Mouse (Mus musculus) MEL (cell line): ENCODE data around the gene Fgfr2. TPM values are rescaled to one million over a fixed set of nuclear protein-coding genes. Genes with fewer than 3 reads are reported as not detected.

Experiments used
- DNase-seq: peaks from one replicate; pipeline ENCODE4 v3.0.0; 2011; ENCODE audit warnings: low read depth, low spot score
- H3K27ac ChIP-seq: 2 replicates; pipeline ENCODE4 v1.5.1; 2012; ENCODE audit warnings: low read depth, mild to moderate bottlenecking, control low read depth, low read length, moderate library complexity; ENCODE audit not compliant: control insufficient read depth
- H3K27me3 ChIP-seq, 2 experiments: fragments of 150-350 bp in 1 of 2; sonication (generic) in 1 of 2; 2 replicates each; pipeline ENCODE4 v1.6.1; 2012; ENCODE audit warnings: low read length in 2 of 2, mild to moderate bottlenecking in 2 of 2, improper control_type of control experiment in 1 of 2, moderate library complexity in 1 of 2; ENCODE audit not compliant: insufficient read depth in 2 of 2, control insufficient read depth in 1 of 2
- H3K36me3 ChIP-seq, 2 experiments: 2 replicates each; pipeline ENCODE4 v1.6.1; 2012 to 2014; ENCODE audit warnings: low read length in 2 of 2, improper control_type of control experiment in 1 of 2, inconsistent platforms in 1 of 2, mild to moderate bottlenecking in 1 of 2; ENCODE audit not compliant: insufficient read depth in 2 of 2, control insufficient read depth in 1 of 2
- H3K4me1 ChIP-seq, 2 experiments: fragments of 150-350 bp in 1 of 2; sonication (generic) in 1 of 2; 2 replicates each; pipeline ENCODE4 v1.6.1; 2012; ENCODE audit warnings: low read length in 2 of 2, improper control_type of control experiment in 1 of 2, mild to moderate bottlenecking in 1 of 2; ENCODE audit not compliant: insufficient read depth in 2 of 2, control insufficient read depth in 1 of 2
- H3K4me3 ChIP-seq, 2 experiments: fragments of 150-350 bp in 1 of 2; sonication (generic) in 1 of 2; 2 replicates each; pipeline ENCODE4 v1.5.1; 2012; ENCODE audit warnings: low read depth in 2 of 2, low read length in 2 of 2, mild to moderate bottlenecking in 2 of 2, moderate library complexity in 2 of 2, control low read depth in 1 of 2, improper control_type of control experiment in 1 of 2; ENCODE audit not compliant: control insufficient read depth in 1 of 2, insufficient read depth in 1 of 2
- H3K79me2 ChIP-seq: 2 replicates; pipeline ENCODE4 v1.6.1; 2012; ENCODE audit warnings: mild to moderate bottlenecking, low read length, moderate library complexity; ENCODE audit not compliant: control insufficient read depth, poor library complexity, insufficient read depth
- H3K9ac ChIP-seq: 2 replicates; pipeline ENCODE4 v1.6.1; 2012; ENCODE audit warnings: low read depth, mild to moderate bottlenecking, control low read depth, low read length, moderate library complexity; ENCODE audit not compliant: control insufficient read depth, poor library complexity, severe bottlenecking
- H3K9me3 ChIP-seq: fragments of 150-350 bp; sonication (generic); replicated peaks from 2 replicates; pipeline ENCODE4 v1.6.1; 2012; ENCODE audit warnings: mild to moderate bottlenecking, low read length, improper control_type of control experiment, moderate library complexity; ENCODE audit not compliant: insufficient read depth
- CHD1 ChIP-seq: IDR thresholded peaks from 2 replicates; pipeline ENCODE4 v1.6.1; 2012; ENCODE audit warnings: low read depth, mild to moderate bottlenecking, inconsistent platforms, low read length, improper control_type of control experiment
- CHD2 ChIP-seq: IDR thresholded peaks from 2 replicates; pipeline ENCODE4 v1.6.1; 2011; ENCODE audit warnings: low read length, improper control_type of control experiment
- CTCF ChIP-seq, 3 experiments: IDR thresholded peaks in 2 of 3; conservative IDR thresholded peaks in 1 of 3; 2 replicates each; pipeline ENCODE4 v1.5.1; 2011 to 2012; ENCODE audit warnings: low read length in 3 of 3, low read depth in 2 of 3, mild to moderate bottlenecking in 2 of 3, improper control_type of control experiment in 1 of 3, inconsistent platforms in 1 of 3, mixed read lengths in 1 of 3, moderate library complexity in 1 of 3; ENCODE audit not compliant: control insufficient read depth in 1 of 3, insufficient read depth in 1 of 3, poor library complexity in 1 of 3, severe bottlenecking in 1 of 3
- EP300 ChIP-seq, 2 experiments: IDR thresholded peaks; 2 replicates each; pipeline ENCODE4 v1.6.1; 2011; ENCODE audit warnings: improper control_type of control experiment in 2 of 2, low read length in 2 of 2, low read depth in 1 of 2, mild to moderate bottlenecking in 1 of 2
- GABPA ChIP-seq: IDR thresholded peaks from 2 replicates; pipeline ENCODE4 v1.6.1; 2012; ENCODE audit warnings: low read depth, mild to moderate bottlenecking, inconsistent platforms, low read length, improper control_type of control experiment, moderate library complexity
- HCFC1 ChIP-seq: IDR thresholded peaks from 2 replicates; pipeline ENCODE4 v1.6.1; 2012; ENCODE audit warnings: low read depth, mild to moderate bottlenecking, inconsistent platforms, low read length, improper control_type of control experiment, moderate library complexity
- MAX ChIP-seq: IDR thresholded peaks from 2 replicates; pipeline ENCODE4 v1.6.1; 2011; ENCODE audit warnings: low read length, improper control_type of control experiment
- MXI1 ChIP-seq: IDR thresholded peaks from 2 replicates; pipeline ENCODE4 v1.6.1; 2011; ENCODE audit warnings: mild to moderate bottlenecking, low read depth, low read length, improper control_type of control experiment
- MYB ChIP-seq: IDR thresholded peaks from 2 replicates; pipeline ENCODE4 v1.6.1; 2011; ENCODE audit warnings: mild to moderate bottlenecking, low read depth, low read length, improper control_type of control experiment
- MYC ChIP-seq: IDR thresholded peaks from 2 replicates; pipeline ENCODE4 v1.6.1; 2011; ENCODE audit warnings: low read depth, mild to moderate bottlenecking, low read length, improper control_type of control experiment, moderate library complexity
- NELFE ChIP-seq: IDR thresholded peaks from 2 replicates; pipeline ENCODE4 v1.6.1; 2011; ENCODE audit warnings: low read depth, low read length, improper control_type of control experiment
- NRF1 ChIP-seq: IDR thresholded peaks from 2 replicates; pipeline ENCODE4 v1.6.1; 2014; ENCODE audit warnings: low read depth, mild to moderate bottlenecking, inconsistent platforms, low read length, improper control_type of control experiment, moderate library complexity; ENCODE audit not compliant: poor library complexity, insufficient read depth, severe bottlenecking
- POLR2A ChIP-seq, 2 experiments: IDR thresholded peaks; 2 replicates each; pipeline ENCODE4 v1.6.1; 2011 to 2012; ENCODE audit warnings: low read length in 2 of 2, mild to moderate bottlenecking in 2 of 2, control low read depth in 1 of 2, improper control_type of control experiment in 1 of 2, low read depth in 1 of 2, moderate library complexity in 1 of 2; ENCODE audit not compliant: control insufficient read depth in 1 of 2, insufficient read depth in 1 of 2, poor library complexity in 1 of 2
- POLR2AphosphoS2 ChIP-seq: IDR thresholded peaks from 2 replicates; pipeline ENCODE4 v1.6.1; 2011; ENCODE audit warnings: low read length, improper control_type of control experiment
- POLR2AphosphoS5 ChIP-seq: IDR thresholded peaks from 2 replicates; pipeline ENCODE4 v1.6.1; 2012; ENCODE audit warnings: low read depth, borderline replicate concordance, mild to moderate bottlenecking, inconsistent platforms, low read length, moderate library complexity, mixed read lengths
- RCOR1 ChIP-seq: IDR thresholded peaks from 2 replicates; pipeline ENCODE4 v1.6.1; 2012; ENCODE audit warnings: low read depth, mild to moderate bottlenecking, inconsistent platforms, low read length, improper control_type of control experiment
- SIN3A ChIP-seq: IDR thresholded peaks from 2 replicates; pipeline ENCODE4 v1.6.1; 2012; ENCODE audit warnings: low read length, improper control_type of control experiment, inconsistent platforms
- TBP ChIP-seq: IDR thresholded peaks from 2 replicates; pipeline ENCODE4 v1.8.0; 2011; ENCODE audit warnings: low read depth, low read length, improper control_type of control experiment
- USF1 ChIP-seq: IDR thresholded peaks from 2 replicates; pipeline ENCODE4 v1.6.1; 2014; ENCODE audit warnings: low read depth, mild to moderate bottlenecking, inconsistent platforms, low read length, improper control_type of control experiment, moderate library complexity
- USF2 ChIP-seq, 2 experiments: IDR thresholded peaks; 2 replicates each; pipeline ENCODE4 v1.6.1; 2011 to 2012; ENCODE audit warnings: improper control_type of control experiment in 2 of 2, low read length in 2 of 2, borderline replicate concordance in 1 of 2, inconsistent platforms in 1 of 2, low read depth in 1 of 2, mild to moderate bottlenecking in 1 of 2; ENCODE audit not compliant: insufficient read depth in 1 of 2
- ZC3H11A ChIP-seq: IDR thresholded peaks from 2 replicates; pipeline ENCODE4 v1.6.1; 2012; ENCODE audit warnings: low read depth, mild to moderate bottlenecking, inconsistent platforms, low read length, improper control_type of control experiment
- ZKSCAN1 ChIP-seq: IDR thresholded peaks from 2 replicates; pipeline ENCODE4 v1.6.1; 2012; ENCODE audit warnings: low read depth, mild to moderate bottlenecking, inconsistent platforms, low read length, improper control_type of control experiment, moderate library complexity
- ZNF384 ChIP-seq: IDR thresholded peaks from 2 replicates; pipeline ENCODE4 v1.6.1; 2012; ENCODE audit warnings: low read depth, mild to moderate bottlenecking, inconsistent platforms, low read length, improper control_type of control experiment
- polyA plus RNA-seq, 2 experiments: library from polyadenylated mRNA; stranded (reverse) in 1 of 2; unstranded in 1 of 2; fragments of >175 nt in 1 of 2; fragments of >200 nt in 1 of 2; gene quantifications; 2 replicates each; pipeline versions ENCODE4 v1.2.1 to v1.2.4; 2012; ENCODE audit warnings: low replicate concordance in 2 of 2, low read depth in 1 of 2; ENCODE audit not compliant: insufficient read length in 2 of 2, insufficient read depth in 1 of 2, missing spikeins in 1 of 2
- total RNA-seq: library from RNA; depleted of rRNA; stranded (reverse); fragments of 300-350 nt; gene quantifications from 2 replicates; pipeline ENCODE4 v1.2.3, GENCODE M21; 2012

The Fgfr2 gene
- total and polyA plus RNA-seq, 3 experiments, result not detected

GRCm38 (mm10) chr7:132763351-132763750 lies 359.8 kb downstream of the Fgfr2 start:
- TF ChIP-seq NELFE, result no peak
- no peak for TF ChIP-seq USF2 (IDR thresholded peaks at IDR 0.05; ENCODE audit: borderline replicate concordance in 1 of 2, insufficient read depth in 1 of 2, low read depth in 1 of 2, low read length in 2 of 2)
- no peak for TF ChIP-seq ZKSCAN1
- TF ChIP-seq CTCF (IDR thresholded peaks at IDR 0.05 in 2 of 3, conservative IDR thresholded peaks at IDR 0.05 in 1 of 3; ENCODE audit: control insufficient read depth in 1 of 3, insufficient read depth in 1 of 3, low read depth in 2 of 3, low read length in 3 of 3, poor library complexity in 1 of 3, severe bottlenecking in 1 of 3), result no peak
- TF ChIP-seq NRF1, result no peak
- no peak for TF ChIP-seq POLR2AphosphoS5
- no peak for TF ChIP-seq MYC
- TF ChIP-seq MAX, result no peak
- no peak for TF ChIP-seq ZNF384
- no peak for TF ChIP-seq MXI1
- no peak for TF ChIP-seq POLR2A (IDR thresholded peaks at IDR 0.05; ENCODE audit: control insufficient read depth in 1 of 2, insufficient read depth in 1 of 2, low read depth in 1 of 2, low read length in 2 of 2, poor library complexity in 1 of 2)
- no peak for TF ChIP-seq EP300 (IDR thresholded peaks at IDR 0.05; ENCODE audit: low read depth in 1 of 2, low read length in 2 of 2)
- TF ChIP-seq SIN3A, result no peak
- no peak for TF ChIP-seq CHD1
- no peak for TF ChIP-seq GABPA
- no peak for TF ChIP-seq MYB
- TF ChIP-seq USF1, result no peak
- no peaks in the 10 kb centered on the region for H3K79me2 ChIP-seq
- no peaks in the 10 kb centered on the region for H3K9me3 ChIP-seq
- peaks cover 1 to 16% of the 10 kb centered on the region in 2 experiments for H3K36me3 ChIP-seq
- DNase-seq, result no peak
- peaks cover 16 to 21% of the 10 kb centered on the region in 2 experiments for H3K4me1 ChIP-seq
- no peaks in the 10 kb centered on the region for H3K27me3 ChIP-seq
- no peak overlapping the region for H3K27ac ChIP-seq
- H3K4me3 ChIP-seq, result no peak overlapping the region
- no peak overlapping the region for H3K9ac ChIP-seq

- H3K79me2 ChIP-seq, result no peaks in the 10 kb centered on the region
- H3K36me3 ChIP-seq, result peaks cover 1 to 12% of the 10 kb centered on the region in 2 experiments
- TF ChIP-seq CHD2, result no peak
- no peak for TF ChIP-seq POLR2AphosphoS2
- no peak for TF ChIP-seq ZC3H11A
- no peak for TF ChIP-seq EP300 (IDR thresholded peaks at IDR 0.05; ENCODE audit: low read depth in 1 of 2, low read length in 2 of 2)
- TF ChIP-seq NRF1, result no peak
- no peak for TF ChIP-seq CHD1
- TF ChIP-seq HCFC1, result no peak
- TF ChIP-seq USF1, result no peak
- TF ChIP-seq SIN3A, result no peak
- no peak for TF ChIP-seq TBP
- no peak for TF ChIP-seq RCOR1
- TF ChIP-seq GABPA, result no peak
- H3K4me1 ChIP-seq, result peaks cover 13% of the 10 kb centered on the region in 2 experiments
- H3K27ac ChIP-seq, result no peak overlapping the region
- no peak for DNase-seq
- H3K27me3 ChIP-seq, result no peaks in the 10 kb centered on the region
- no peak overlapping the region for H3K4me3 ChIP-seq
- H3K9me3 ChIP-seq, result no peaks in the 10 kb centered on the region
- no peak overlapping the region for H3K9ac ChIP-seq
Measured at GRCm38 (mm10) chr7:132761409-132761808, 361.7 kb downstream of the Fgfr2 start.
